Mouse (Mus musculus): ENCODE measurements around the gene Adamts6. TPM values are rescaled to one million over a fixed set of nuclear protein-coding genes. Genes with fewer than 3 reads are reported as not detected.

The Adamts6 gene
- polyA plus RNA-seq, 1 experiment = 1.3 TPM

DNA sequence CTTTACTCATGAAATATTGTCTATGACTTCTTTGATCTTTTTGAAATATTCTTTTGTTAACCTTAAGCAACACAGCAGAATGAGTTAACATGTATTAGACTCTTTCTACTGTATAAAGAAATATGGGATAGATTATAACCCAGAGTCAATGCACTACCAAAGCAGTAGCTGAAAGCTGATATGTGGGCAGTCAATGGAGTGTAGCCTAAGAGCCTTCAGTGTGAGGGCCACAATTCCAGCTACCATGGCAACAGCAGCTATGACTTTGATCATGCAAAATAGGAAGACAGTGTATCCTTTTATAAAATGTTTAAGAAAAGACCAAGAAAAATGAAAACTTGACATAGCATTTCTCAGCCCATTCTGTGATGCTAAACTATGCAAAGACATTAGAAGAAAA lies 241.6 kb downstream of the Adamts6 start:
- H3ac ChIP-seq (ENCODE audit: control insufficient read depth, insufficient read length, low read depth) = no peak overlapping the region
- TF ChIP-seq USF1 (IDR thresholded peaks at IDR 0.05; ENCODE audit: low read depth) (no peak), CTCF (IDR thresholded peaks at IDR 0.05; ENCODE audit: control insufficient read depth, insufficient read depth, insufficient read length) (no peak), MYOG (IDR thresholded peaks at IDR 0.05; ENCODE audit: control insufficient read depth, extremely low read depth, insufficient read length) (no peak), MAX (IDR thresholded peaks at IDR 0.05) (no peak), CEBPB (IDR thresholded peaks at IDR 0.05; ENCODE audit: low read depth) (no peak), MYOD1 (IDR thresholded peaks at IDR 0.05; ENCODE audit: control insufficient read depth, insufficient read length, low read depth) (no peak), FOSL1 (IDR thresholded peaks at IDR 0.05; ENCODE audit: insufficient read depth, low read length, poor library complexity, severe bottlenecking) (no peak)

DNA sequence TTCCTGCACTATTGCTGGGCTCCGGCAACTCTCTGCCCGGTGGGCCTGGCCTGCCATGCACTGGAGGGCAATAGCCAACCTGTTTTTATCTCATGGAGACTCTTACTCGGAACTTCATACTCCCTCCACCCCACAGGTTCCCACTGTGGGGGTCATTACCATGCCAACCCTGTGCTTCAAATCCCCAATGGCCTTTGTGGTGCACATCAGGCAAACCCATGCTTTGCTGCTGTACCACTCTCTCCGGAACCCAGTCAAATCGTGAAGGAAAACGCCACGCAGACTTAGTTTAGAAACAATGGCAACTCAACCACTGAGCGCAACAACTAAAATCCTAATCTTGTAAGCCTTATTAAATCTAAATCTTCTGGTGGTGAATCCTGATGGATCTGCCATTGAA lies 244.2 kb downstream of the Adamts6 start:
- Histone ChIP-seq H3K36me3 (ENCODE audit: control insufficient read depth, insufficient read depth) (no peaks in the 10 kb centered on the region), H3K79me3 (ENCODE audit: low read depth) (no peaks in the 10 kb centered on the region), H3K27me3 (ENCODE audit: control insufficient read depth, insufficient read depth, insufficient read length) (no peaks in the 10 kb centered on the region), H3ac (ENCODE audit: control insufficient read depth, insufficient read length, low read depth) (no peak overlapping the region), H3K79me2 (ENCODE audit: control insufficient read depth, insufficient read depth) (no peaks in the 10 kb centered on the region), H3K4me3 (ENCODE audit: insufficient read depth, poor library complexity, severe bottlenecking) (no peak overlapping the region)
- TF ChIP-seq MYOD1 (IDR thresholded peaks at IDR 0.05; ENCODE audit: control insufficient read depth, insufficient read length, low read depth) (no peak), USF1 (IDR thresholded peaks at IDR 0.05; ENCODE audit: low read depth) (no peak), CEBPB (IDR thresholded peaks at IDR 0.05; ENCODE audit: low read depth) (no peak), MYOG (IDR thresholded peaks at IDR 0.05; ENCODE audit: control insufficient read depth, extremely low read depth, insufficient read length) (no peak), FOSL1 (IDR thresholded peaks at IDR 0.05; ENCODE audit: insufficient read depth, low read length, poor library complexity, severe bottlenecking) (no peak), CTCF (IDR thresholded peaks at IDR 0.05; ENCODE audit: control insufficient read depth, insufficient read depth, insufficient read length) (no peak), MAX (IDR thresholded peaks at IDR 0.05) (no peak)

More for the DNA sequence above, 241.6 kb downstream of the Adamts6 start:
- Histone ChIP-seq H3K27me3 (ENCODE audit: control insufficient read depth, insufficient read depth, insufficient read length) (no peaks in the 10 kb centered on the region), H3K4me3 (ENCODE audit: insufficient read depth, poor library complexity, severe bottlenecking) (no peak overlapping the region), H3K79me2 (ENCODE audit: control insufficient read depth, insufficient read depth) (no peaks in the 10 kb centered on the region), H3K36me3 (ENCODE audit: control insufficient read depth, insufficient read depth) (no peaks in the 10 kb centered on the region), H3K79me3 (ENCODE audit: low read depth) (no peaks in the 10 kb centered on the region)

DNA sequence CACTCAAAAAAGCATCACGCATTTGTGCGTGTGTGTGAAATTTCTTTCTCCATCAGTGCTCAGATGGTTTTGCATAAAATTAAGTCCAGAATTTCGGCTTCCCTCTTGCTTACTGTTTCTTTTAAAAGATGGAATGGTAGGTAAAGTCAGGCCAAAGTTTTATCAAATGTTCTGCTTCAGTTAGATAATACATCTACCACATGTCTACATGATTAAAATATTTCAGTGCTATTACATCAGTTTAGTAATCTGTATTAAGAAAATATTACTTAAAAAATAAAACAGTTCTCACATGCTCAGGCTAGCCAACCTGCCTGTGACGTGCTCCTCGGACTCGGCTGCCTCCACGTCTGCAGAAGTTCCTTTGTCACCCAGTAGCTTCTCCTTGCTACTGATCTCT lies 245.1 kb downstream of the Adamts6 start:
- no peak for TF ChIP-seq CTCF (IDR thresholded peaks at IDR 0.05; ENCODE audit: control insufficient read depth, insufficient read depth, insufficient read length)
- TF ChIP-seq MYOG (IDR thresholded peaks at IDR 0.05; ENCODE audit: control insufficient read depth, extremely low read depth, insufficient read length) = no peak
- TF ChIP-seq CEBPB (IDR thresholded peaks at IDR 0.05; ENCODE audit: low read depth) = no peak
- TF ChIP-seq FOSL1 (IDR thresholded peaks at IDR 0.05; ENCODE audit: insufficient read depth, low read length, poor library complexity, severe bottlenecking) = no peak
- no peak for TF ChIP-seq MAX (IDR thresholded peaks at IDR 0.05)
- no peak for TF ChIP-seq USF1 (IDR thresholded peaks at IDR 0.05; ENCODE audit: low read depth)
- TF ChIP-seq MYOD1 (IDR thresholded peaks at IDR 0.05; ENCODE audit: control insufficient read depth, insufficient read length, low read depth) = no peak
- Histone ChIP-seq H3K79me2 (ENCODE audit: control insufficient read depth, insufficient read depth) (no peaks in the 10 kb centered on the region), H3K36me3 (ENCODE audit: control insufficient read depth, insufficient read depth) (no peaks in the 10 kb centered on the region), H3K27me3 (ENCODE audit: control insufficient read depth, insufficient read depth, insufficient read length) (no peaks in the 10 kb centered on the region), H3K4me3 (ENCODE audit: insufficient read depth, poor library complexity, severe bottlenecking) (no peak overlapping the region), H3ac (ENCODE audit: control insufficient read depth, insufficient read length, low read depth) (no peak overlapping the region), H3K79me3 (ENCODE audit: low read depth) (no peaks in the 10 kb centered on the region)

DNA sequence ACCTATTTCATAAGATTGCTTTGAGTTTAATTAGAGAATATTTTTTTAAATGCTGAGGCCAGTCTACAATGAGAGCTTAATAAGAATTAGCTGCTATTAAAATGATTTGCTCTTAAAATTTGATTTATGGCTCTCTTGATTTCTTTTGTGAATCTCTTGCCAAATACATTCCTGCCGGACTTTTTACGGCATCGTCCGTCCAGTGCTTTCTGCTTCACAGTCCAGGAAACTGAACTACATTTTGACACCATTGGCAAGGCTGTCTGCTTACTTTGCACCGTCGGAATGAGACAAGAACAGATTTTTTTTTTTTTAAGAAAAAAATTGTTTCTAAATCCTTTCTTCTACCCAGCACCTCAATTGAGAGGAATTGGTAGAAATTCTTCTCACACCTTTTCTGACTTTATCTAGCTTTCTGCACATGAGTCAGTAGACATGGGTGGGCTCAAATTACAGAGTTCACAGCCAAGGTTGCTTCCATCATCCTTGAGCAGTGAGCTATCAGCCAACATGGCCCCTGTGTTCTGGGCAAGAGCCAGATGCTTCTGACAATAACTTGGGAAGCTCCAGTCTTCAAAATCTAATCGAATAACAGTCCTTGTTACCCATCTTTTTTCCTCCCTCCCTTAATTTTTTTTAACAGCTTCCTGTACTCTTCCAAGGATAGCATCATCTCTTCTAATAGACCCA lies 246.3 kb downstream of the Adamts6 start:
- H3K4me3 ChIP-seq (ENCODE audit: insufficient read depth, poor library complexity, severe bottlenecking) = no peak overlapping the region
- no peaks in the 10 kb centered on the region for H3K36me3 ChIP-seq (ENCODE audit: control insufficient read depth, insufficient read depth)
- no peak overlapping the region for H3ac ChIP-seq (ENCODE audit: control insufficient read depth, insufficient read length, low read depth)
- no peaks in the 10 kb centered on the region for H3K27me3 ChIP-seq (ENCODE audit: control insufficient read depth, insufficient read depth, insufficient read length)
- H3K79me3 ChIP-seq (ENCODE audit: low read depth) = no peaks in the 10 kb centered on the region
- TF ChIP-seq CTCF (IDR thresholded peaks at IDR 0.05; ENCODE audit: control insufficient read depth, insufficient read depth, insufficient read length) (no peak), CEBPB (IDR thresholded peaks at IDR 0.05; ENCODE audit: low read depth) (no peak), FOSL1 (IDR thresholded peaks at IDR 0.05; ENCODE audit: insufficient read depth, low read length, poor library complexity, severe bottlenecking) (no peak), MAX (IDR thresholded peaks at IDR 0.05) (no peak), MYOG (IDR thresholded peaks at IDR 0.05; ENCODE audit: control insufficient read depth, extremely low read depth, insufficient read length) (no peak), MYOD1 (IDR thresholded peaks at IDR 0.05; ENCODE audit: control insufficient read depth, insufficient read length, low read depth) (no peak), USF1 (IDR thresholded peaks at IDR 0.05; ENCODE audit: low read depth) (no peak)
- H3K79me2 ChIP-seq (ENCODE audit: control insufficient read depth, insufficient read depth) = no peaks in the 10 kb centered on the region

DNA sequence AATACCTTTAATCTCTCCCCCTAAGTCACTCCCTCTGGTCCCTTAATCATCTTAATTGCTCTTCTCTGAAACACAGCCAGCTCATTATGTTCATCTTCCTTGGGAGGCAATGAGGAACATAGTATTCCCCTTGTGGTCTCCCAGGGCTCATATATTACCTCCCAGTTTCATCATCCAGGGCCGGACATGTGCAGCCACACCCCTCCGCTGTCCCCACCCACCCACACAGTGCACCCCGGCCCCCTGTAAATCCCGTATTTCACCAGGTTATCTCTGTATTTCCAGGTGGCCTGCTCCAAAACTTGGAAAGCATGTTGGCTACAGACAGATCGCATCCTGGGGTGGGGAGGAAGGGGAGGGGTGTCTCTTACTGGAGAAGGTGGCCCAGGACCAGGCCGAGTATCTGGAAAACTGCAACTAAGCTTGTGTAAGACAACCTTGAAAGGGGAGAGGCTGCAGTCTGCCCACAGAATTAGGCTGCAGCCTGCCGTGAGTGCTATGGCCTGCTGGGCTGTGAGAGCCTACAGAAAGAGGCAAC lies 253.3 kb downstream of the Adamts6 start:
- no peaks in the 10 kb centered on the region for H3K27me3 ChIP-seq (ENCODE audit: control insufficient read depth, insufficient read depth, insufficient read length)
- H3ac ChIP-seq (ENCODE audit: control insufficient read depth, insufficient read length, low read depth) = no peak overlapping the region
- no peaks in the 10 kb centered on the region for H3K36me3 ChIP-seq (ENCODE audit: control insufficient read depth, insufficient read depth)
- H3K79me2 ChIP-seq (ENCODE audit: control insufficient read depth, insufficient read depth) = no peaks in the 10 kb centered on the region
- TF ChIP-seq CTCF (IDR thresholded peaks at IDR 0.05; ENCODE audit: control insufficient read depth, insufficient read depth, insufficient read length) (no peak), MYOD1 (IDR thresholded peaks at IDR 0.05; ENCODE audit: control insufficient read depth, insufficient read length, low read depth) (no peak), MYOG (IDR thresholded peaks at IDR 0.05; ENCODE audit: control insufficient read depth, extremely low read depth, insufficient read length) (no peak), FOSL1 (IDR thresholded peaks at IDR 0.05; ENCODE audit: insufficient read depth, low read length, poor library complexity, severe bottlenecking) (no peak), CEBPB (IDR thresholded peaks at IDR 0.05; ENCODE audit: low read depth) (no peak), MAX (IDR thresholded peaks at IDR 0.05) (no peak), USF1 (IDR thresholded peaks at IDR 0.05; ENCODE audit: low read depth) (no peak)
- no peaks in the 10 kb centered on the region for H3K79me3 ChIP-seq (ENCODE audit: low read depth)
- no peak overlapping the region for H3K4me3 ChIP-seq (ENCODE audit: insufficient read depth, poor library complexity, severe bottlenecking)
